Mouse (Mus musculus): ENCODE measurements around the gene Hmgcll1.

GRCm38 (mm10) chr9:76015971-76016370, 1.3 kb downstream of the Hmgcll1 start:
- TF ChIP-seq ZNF384 (IDR thresholded peaks at IDR 0.05; ENCODE audit: low read depth, low read length) (no peak), HCFC1 (IDR thresholded peaks at IDR 0.05; ENCODE audit: borderline replicate concordance, insufficient read depth, low read length) (no peak)

All from ES-E14 (cell line).